Mouse (Mus musculus): ENCODE measurements at regions not wholly inside any gene's neighbourhood (a gene's known extent, or its start where the extent isn't known, plus 50 kb on each side); places are given as distances from the start of the nearest gene placed in this dataset.

GRCm38 (mm10) chr4:80002738-80003635 is 830.9 kb upstream of the Tyrp1 start:
- Histone ChIP-seq H3K4me1 (replicated peaks; ENCODE audit: control insufficient read depth, insufficient read depth) (no peaks in the 10 kb centered on the region), H3K9me3 (ENCODE audit: control insufficient read depth, low read length) (no peaks in the 10 kb centered on the region), H3K36me3 (ENCODE audit: control insufficient read depth, insufficient read depth, low read length) (no peaks in the 10 kb centered on the region), H3K27me3 (ENCODE audit: control insufficient read depth, insufficient read depth, low read length) (no peaks in the 10 kb centered on the region), H3K9ac (ENCODE audit: low read length) (no peak overlapping the region), H3K4me2 (replicated peaks; ENCODE audit: low read depth) (no peak overlapping the region), H3K4me3 (ENCODE audit: low read depth, low read length) (no peak overlapping the region), H3K27ac (replicated peaks) (no peak overlapping the region)
- WGBS: 87% methylated on average over 14 of the region's 14 CpGs
- ATAC-seq (ENCODE audit: low FRiP score, low TSS enrichment): peak; percentile 100
- no peak for DNase-seq (ENCODE audit: low spot score)
- no peak for TF ChIP-seq CTCF (IDR thresholded peaks at IDR 0.05; ENCODE audit: low read depth)

- TF ChIP-seq EP300 (optimal IDR thresholded peaks at IDR 0.05) (no peak), CTCF (IDR thresholded peaks at IDR 0.05; ENCODE audit: low read depth) (no peak)
- Histone ChIP-seq H3K4me1 (replicated peaks; ENCODE audit: control insufficient read depth, insufficient read depth) (no peaks in the 10 kb centered on the region), H3K36me3 (ENCODE audit: control insufficient read depth, insufficient read depth, low read length) (no peaks in the 10 kb centered on the region), H3K9me3 (ENCODE audit: control insufficient read depth, low read length) (no peaks in the 10 kb centered on the region), H3K4me2 (replicated peaks; ENCODE audit: low read depth) (no peak overlapping the region), H3K9ac (ENCODE audit: low read length) (no peak overlapping the region), H3K4me3 (ENCODE audit: low read depth, low read length) (no peak overlapping the region), H3K27me3 (ENCODE audit: control insufficient read depth, insufficient read depth, low read length) (no peaks in the 10 kb centered on the region), H3K27ac (replicated peaks) (no peak overlapping the region)
- 81% methylated on average over 13 of the region's 13 CpGs for WGBS
- ATAC-seq (ENCODE audit: low FRiP score, low TSS enrichment): peak; percentile 96
- DNase-seq (ENCODE audit: low spot score): no peak
These were observed 830.1 kb upstream of the Tyrp1 start for GRCm38 (mm10) chr4:80003636-80004365.

GRCm38 (mm10) chr4:80004366-80004700 is 829.6 kb upstream of the Tyrp1 start:
- Histone ChIP-seq H3K4me2 (replicated peaks; ENCODE audit: low read depth) (no peak overlapping the region), H3K27me3 (ENCODE audit: control insufficient read depth, insufficient read depth, low read length) (no peaks in the 10 kb centered on the region), H3K9ac (ENCODE audit: low read length) (no peak overlapping the region), H3K9me3 (ENCODE audit: control insufficient read depth, low read length) (no peaks in the 10 kb centered on the region), H3K36me3 (ENCODE audit: control insufficient read depth, insufficient read depth, low read length) (no peaks in the 10 kb centered on the region), H3K4me3 (ENCODE audit: low read depth, low read length) (no peak overlapping the region), H3K4me1 (replicated peaks; ENCODE audit: control insufficient read depth, insufficient read depth) (no peaks in the 10 kb centered on the region), H3K27ac (replicated peaks) (no peak overlapping the region)
- no peak for DNase-seq (ENCODE audit: low spot score)
- WGBS: 81% methylated on average over 4 of the region's 4 CpGs
- TF ChIP-seq CTCF (IDR thresholded peaks at IDR 0.05; ENCODE audit: low read depth): no peak
- TF ChIP-seq EP300 (optimal IDR thresholded peaks at IDR 0.05): no peak
- no peak for ATAC-seq (ENCODE audit: low FRiP score, low TSS enrichment)

- TF ChIP-seq CTCF (IDR thresholded peaks at IDR 0.05; ENCODE audit: low read depth) (no peak), EP300 (optimal IDR thresholded peaks at IDR 0.05) (no peak)
- no peaks in the 10 kb centered on the region for H3K36me3 ChIP-seq (ENCODE audit: control insufficient read depth, insufficient read depth, low read length)
- no peaks in the 10 kb centered on the region for H3K27me3 ChIP-seq (ENCODE audit: control insufficient read depth, insufficient read depth, low read length)
- 93% methylated on average over 4 of the region's 4 CpGs for WGBS
- no peak for ATAC-seq (ENCODE audit: low FRiP score, low TSS enrichment)
- no peak overlapping the region for H3K27ac ChIP-seq (replicated peaks)
- no peaks in the 10 kb centered on the region for H3K9me3 ChIP-seq (ENCODE audit: control insufficient read depth, low read length)
- no peak overlapping the region for H3K4me2 ChIP-seq (replicated peaks; ENCODE audit: low read depth)
- no peak overlapping the region for H3K9ac ChIP-seq (ENCODE audit: low read length)
- H3K4me3 ChIP-seq (ENCODE audit: low read depth, low read length): no peak overlapping the region
- DNase-seq (ENCODE audit: low spot score): no peak
- H3K4me1 ChIP-seq (replicated peaks; ENCODE audit: control insufficient read depth, insufficient read depth): no peaks in the 10 kb centered on the region
These were observed 829.1 kb upstream of the Tyrp1 start for GRCm38 (mm10) chr4:80004788-80005187.

GRCm38 (mm10) chr4:80027876-80028275 is 806.0 kb upstream of the Tyrp1 start:
- Histone ChIP-seq H3K27me3 (ENCODE audit: control insufficient read depth, insufficient read depth, low read length) (no peaks in the 10 kb centered on the region), H3K9me3 (ENCODE audit: control insufficient read depth, low read length) (no peaks in the 10 kb centered on the region), H3K9ac (ENCODE audit: low read length) (no peak overlapping the region), H3K36me3 (ENCODE audit: control insufficient read depth, insufficient read depth, low read length) (no peaks in the 10 kb centered on the region), H3K4me3 (ENCODE audit: low read depth, low read length) (no peak overlapping the region), H3K4me2 (replicated peaks; ENCODE audit: low read depth) (no peak overlapping the region), H3K27ac (replicated peaks) (no peak overlapping the region), H3K4me1 (replicated peaks; ENCODE audit: control insufficient read depth, insufficient read depth) (no peaks in the 10 kb centered on the region)
- TF ChIP-seq CTCF (IDR thresholded peaks at IDR 0.05; ENCODE audit: low read depth) (no peak), EP300 (optimal IDR thresholded peaks at IDR 0.05) (no peak)
- WGBS: 51% methylated on average over 3 of the region's 3 CpGs
- ATAC-seq (ENCODE audit: low FRiP score, low TSS enrichment) (no peak), DNase-seq (ENCODE audit: low spot score) (no peak)

GRCm38 (mm10) chr4:80047956-80048355 is 786.0 kb upstream of the Tyrp1 start:
- H3K4me2 ChIP-seq (replicated peaks; ENCODE audit: low read depth): no peak overlapping the region
- 71% methylated on average over 6 of the region's 6 CpGs for WGBS
- ATAC-seq (ENCODE audit: low FRiP score, low TSS enrichment) (no peak), DNase-seq (ENCODE audit: low spot score) (no peak)
- H3K4me3 ChIP-seq (ENCODE audit: low read depth, low read length): no peak overlapping the region
- no peaks in the 10 kb centered on the region for H3K9me3 ChIP-seq (ENCODE audit: control insufficient read depth, low read length)
- H3K4me1 ChIP-seq (replicated peaks; ENCODE audit: control insufficient read depth, insufficient read depth): no peaks in the 10 kb centered on the region
- no peak overlapping the region for H3K9ac ChIP-seq (ENCODE audit: low read length)
- H3K36me3 ChIP-seq (ENCODE audit: control insufficient read depth, insufficient read depth, low read length): no peaks in the 10 kb centered on the region
- no peak for TF ChIP-seq CTCF (IDR thresholded peaks at IDR 0.05; ENCODE audit: low read depth)
- no peak for TF ChIP-seq EP300 (optimal IDR thresholded peaks at IDR 0.05)
- no peaks in the 10 kb centered on the region for H3K27me3 ChIP-seq (ENCODE audit: control insufficient read depth, insufficient read depth, low read length)
- no peak overlapping the region for H3K27ac ChIP-seq (replicated peaks)
